Mouse (Mus musculus) embryonic fibroblast, embryonic 13.5 days (primary cell): Measurements from ENCODE around the gene Bsg.

Source experiments
- CTCF ChIP-seq: IDR thresholded peaks from 2 replicates; pipeline ENCODE4 v1.5.1; 2011; ENCODE audit warnings: mild to moderate bottlenecking, control low read depth, low read length, moderate library complexity, borderline replicate concordance; ENCODE audit not compliant: insufficient read depth
- POLR2A ChIP-seq: IDR thresholded peaks from 2 replicates; pipeline ENCODE4 v1.6.1; 2011; ENCODE audit warnings: low read depth, mild to moderate bottlenecking, control low read depth, low read length, moderate library complexity

- TF ChIP-seq POLR2A (no peak), CTCF (no peak)
Measured at GRCm38 (mm10) chr10:79700676-79701075, 3.6 kb upstream of the Bsg start.
